ENCODE assay signal across 7 mouse cellular contexts in genomic region chr8:123415967-123416943, GRCm38 (mm10). TPM values are rescaled to one million over a fixed set of nuclear protein-coding genes. Genes with fewer than 3 reads are reported as not detected.
DNase-seq lines count a peak whose midpoint lies in the region; ATAC-seq lines count a peak whose summit lies in the region.

No protein-coding gene starts in this region.

- DNase-seq in 3T3-L1 (ENCODE audit: low read depth, low spot score) = peak; percentile 58
- peak; percentile 71 for DNase-seq in A20 (ENCODE audit: low read depth, low spot score)
- no peak for DNase-seq in midbrain, embryonic 10.5 days (ENCODE audit: low spot score)
- DNase-seq in cerebellum, postnatal 25 days = no peak
- DNase-seq in kidney, adult 8-10 months = no peak
- DNase-seq in kidney, postnatal 25 days = no peak

- no peak for ATAC-seq in forebrain, embryonic 16.5 days

- H3K9ac ChIP-seq in forebrain, embryonic 16.5 days (replicated peaks; ENCODE audit: low read depth, low read length) = no peak overlapping the region

- peak overlapping the region; percentile 26 for H3K4me3 ChIP-seq in forebrain, embryonic 16.5 days (replicated peaks; ENCODE audit: low read length)
- peak overlapping the region; percentile 23; the same call in 1 of the 2 replicates for H3K4me3 ChIP-seq in midbrain, embryonic 10.5 days

- peak overlapping the region; percentile 47 for H3K4me2 ChIP-seq in forebrain, embryonic 16.5 days (ENCODE audit: low read length)

- no peak overlapping the region for H3K27ac ChIP-seq in forebrain, embryonic 16.5 days (ENCODE audit: low read length)
- no peak overlapping the region for H3K27ac ChIP-seq in midbrain, embryonic 10.5 days (replicated peaks)

- peaks cover 26% of the 10 kb centered on the region for H3K36me3 ChIP-seq in forebrain, embryonic 16.5 days (ENCODE audit: control insufficient read depth, insufficient read depth)
- H3K36me3 ChIP-seq in midbrain, embryonic 10.5 days = peaks cover 47% of the 10 kb centered on the region

- no peaks in the 10 kb centered on the region for H3K27me3 ChIP-seq in forebrain, embryonic 16.5 days (replicated peaks; ENCODE audit: control insufficient read depth, insufficient read depth, low read length)
- peaks cover 30% of the 10 kb centered on the region for H3K27me3 ChIP-seq in midbrain, embryonic 10.5 days (ENCODE audit: low read depth, poor library complexity, severe bottlenecking)

- H3K4me1 ChIP-seq in forebrain, embryonic 16.5 days (replicated peaks; ENCODE audit: control insufficient read depth, insufficient read depth, low read length) = peaks cover 19% of the 10 kb centered on the region
- peaks cover 41% of the 10 kb centered on the region for H3K4me1 ChIP-seq in midbrain, embryonic 10.5 days

- H3K9me3 ChIP-seq in forebrain, embryonic 16.5 days (ENCODE audit: control insufficient read depth, low read length) = no peaks in the 10 kb centered on the region
- H3K9me3 ChIP-seq in midbrain, embryonic 10.5 days (replicated peaks) = no peaks in the 10 kb centered on the region

- 75% methylated on average over 8 of the region's 8 CpGs for WGBS in forebrain, embryonic 16.5 days
- 85% methylated on average over 8 of the region's 8 CpGs for WGBS in midbrain, embryonic 10.5 days

RNA-seq across cellular contexts. Expression of gene Tubb3, which starts 5.0 kb away (rescaled TPM):
- polyA plus RNA-seq in forebrain, embryonic 16.5 days (2015; fragmentation: Nextera tagmentation; extraction: Ambion mirVana) = 1,828 and 2,004 TPM in 2 replicates
- 428 and 665 TPM in 2 replicates for polyA plus RNA-seq in midbrain, embryonic 10.5 days (2016; fragmentation: Nextera tagmentation; extraction: Ambion mirVana)

RNA-seq across cellular contexts. Expression of gene Def8, which starts 7.1 kb away (rescaled TPM):
- 43.9 and 48.3 TPM in 2 replicates for polyA plus RNA-seq in forebrain, embryonic 16.5 days (2015; fragmentation: Nextera tagmentation; extraction: Ambion mirVana)
- polyA plus RNA-seq in midbrain, embryonic 10.5 days (2016; fragmentation: Nextera tagmentation; extraction: Ambion mirVana) = 42.1 and 45.9 TPM in 2 replicates

RNA-seq across cellular contexts. Expression of gene Mc1r, which starts 9.3 kb away (rescaled TPM):
- polyA plus RNA-seq in forebrain, embryonic 16.5 days (2015; fragmentation: Nextera tagmentation; extraction: Ambion mirVana) = 0.09 and 0.12 TPM in 2 replicates
- polyA plus RNA-seq in midbrain, embryonic 10.5 days (2016; fragmentation: Nextera tagmentation; extraction: Ambion mirVana) = 0.06 and 0.10 TPM in 2 replicates

RNA-seq across cellular contexts. Expression of gene Tcf25, which starts 42.7 kb away (rescaled TPM):
- 283 and 303 TPM in 2 replicates for polyA plus RNA-seq in forebrain, embryonic 16.5 days (2015; fragmentation: Nextera tagmentation; extraction: Ambion mirVana)
- 150 and 167 TPM in 2 replicates for polyA plus RNA-seq in midbrain, embryonic 10.5 days (2016; fragmentation: Nextera tagmentation; extraction: Ambion mirVana)

Comparison
In these comparisons a context has a peak if more than half of its experiments do, and no peak if none do; other contexts are left out.
1. DNase-seq: peak in 3T3-L1 (single experiment) and A20 (single experiment); none in midbrain, embryonic 10.5 days (single experiment), cerebellum, postnatal 25 days (0 of 2), kidney, adult 8-10 months (0 of 2) and kidney, postnatal 25 days (0 of 2).